Mouse (Mus musculus) bone marrow macrophage, adult 2 months (primary cell): Measurements from ENCODE around the gene Tmem8b.

Source experiments
- CTCF ChIP-seq: IDR thresholded peaks from 2 replicates; pipeline ENCODE4 v1.5.1; 2012; ENCODE audit warnings: low read depth, mild to moderate bottlenecking, low read length, moderate library complexity
- POLR2A ChIP-seq: IDR thresholded peaks from 2 replicates; pipeline ENCODE4 v1.6.1; 2012; ENCODE audit warnings: mild to moderate bottlenecking, low read depth, low read length, borderline replicate concordance

DNA sequence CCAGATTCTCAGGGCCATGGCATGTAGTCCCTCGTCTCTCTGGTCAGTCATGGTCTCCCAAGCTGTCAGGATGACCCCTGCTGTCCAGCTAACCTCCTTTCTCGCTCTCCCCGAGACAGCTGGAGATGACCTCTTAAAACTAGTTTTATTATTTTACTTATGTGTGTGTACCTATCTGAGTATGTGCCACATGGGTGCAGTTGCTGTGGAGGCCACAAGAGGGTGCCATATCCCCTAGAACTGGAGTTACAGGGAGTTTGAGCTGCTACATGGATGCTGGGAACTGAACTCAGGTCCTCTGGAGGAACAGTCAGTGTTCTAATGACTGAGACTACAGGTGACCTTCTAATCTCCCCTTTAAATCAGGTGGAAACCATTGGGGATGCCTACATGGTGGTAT, 19.0 kb upstream of the Tmem8b start:
- 0 out of 2 replicates have a peak, but pooled peaks have one; percentile 25 for TF ChIP-seq CTCF
- TF ChIP-seq POLR2A = no peak
